Mouse (Mus musculus) forebrain, embryonic 14.5 days (tissue): ENCODE data around the gene Vstm5. TPM values are rescaled to one million over a fixed set of nuclear protein-coding genes. Genes with fewer than 3 reads are reported as not detected.
"Not testable (repeated sequence)": the region's sequence is repeated elsewhere in the genome, so short reads cannot be mapped to it uniquely, and the experiment has no call there.

Experiments
- ATAC-seq: fragments of 200-750 bp; cut with Nextera tagmentation; 2 replicates; pipeline ENCODE4 v1.8.0; 2017; ENCODE audit warnings: mild to moderate bottlenecking, moderate library complexity
- DNase-seq: peaks from one replicate; pipeline ENCODE4 v3.0.0-alpha.2; 2015; ENCODE audit warnings: low spot score
- H3K27ac ChIP-seq: fragments of 300-500 bp; sonication (generic); 2 replicates; pipeline ENCODE4 v1.5.1; 2014; ENCODE audit warnings: low read depth, mild to moderate bottlenecking, control low read depth, low read length, moderate library complexity
- H3K27me3 ChIP-seq: fragments of 300-500 bp; sonication (generic); replicated peaks from 2 replicates; pipeline ENCODE4 v1.6.1; 2014; ENCODE audit warnings: low read length, control low read depth, mixed read lengths; ENCODE audit not compliant: control insufficient read depth, insufficient read depth
- H3K36me3 ChIP-seq: fragments of 300-500 bp; sonication (generic); 2 replicates; pipeline ENCODE4 v1.6.1; 2014; ENCODE audit warnings: low read length, control low read depth; ENCODE audit not compliant: control insufficient read depth, insufficient read depth
- H3K4me1 ChIP-seq: fragments of 300-500 bp; sonication (generic); 2 replicates; pipeline ENCODE4 v1.6.1; 2014; ENCODE audit warnings: antibody characterized with exemption, low read length, control low read depth; ENCODE audit not compliant: control insufficient read depth, insufficient read depth
- H3K4me2 ChIP-seq: fragments of 300-500 bp; sonication (generic); 2 replicates; pipeline ENCODE4 v1.6.1; 2014; ENCODE audit warnings: mild to moderate bottlenecking, control low read depth, low read length
- H3K4me3 ChIP-seq: fragments of 300-500 bp; sonication (generic); 2 replicates; pipeline ENCODE4 v1.5.1; 2014; ENCODE audit warnings: low read depth, low read length, control low read depth
- H3K9ac ChIP-seq: fragments of 300-500 bp; sonication (generic); 2 replicates; pipeline ENCODE4 v1.6.1; 2014; ENCODE audit warnings: mild to moderate bottlenecking, low read length, control low read depth, moderate library complexity
- H3K9me3 ChIP-seq: fragments of 300-500 bp; sonication (generic); replicated peaks from 2 replicates; pipeline ENCODE4 v1.6.1; 2016; ENCODE audit warnings: low read length, control low read depth, mixed read lengths; ENCODE audit not compliant: control insufficient read depth
- WGBS: fragments of 180-500 bp; shearing (Covaris S2); extraction: QIAGEN DNeasy Blood & Tissue Kit; methylation state at CpG from one replicate; pipeline ENCODE4 v1.1.7; 2014; 5-methylcytosine and 5-hydroxymethylcytosine counted together
- polyA plus RNA-seq: library from polyadenylated mRNA; unstranded; fragments of >200 nt; fragmentation: Nextera tagmentation; extraction: Ambion mirVana; gene quantifications from 2 replicates; pipeline ENCODE4 v1.2.1, GENCODE M21; 2014

Vstm5 gene
- polyA plus RNA-seq, 1 experiment from 2014 or later = 7.3 TPM

- ATAC-seq (no peak), DNase-seq (no peak)
- H3K9ac ChIP-seq = no peak overlapping the region
- H3K36me3 ChIP-seq = no peaks in the 10 kb centered on the region
- no peak overlapping the region for H3K4me2 ChIP-seq
- no peaks in the 10 kb centered on the region for H3K27me3 ChIP-seq
- WGBS = 85% methylated on average over 5 of the region's 5 CpGs
- no peak overlapping the region for H3K27ac ChIP-seq
- no peaks in the 10 kb centered on the region for H3K4me1 ChIP-seq
- no peaks in the 10 kb centered on the region for H3K9me3 ChIP-seq
- H3K4me3 ChIP-seq = no peak overlapping the region
Measured at GRCm38 (mm10) chr9:15300056-15300455, 61.2 kb downstream of the Vstm5 start.

DNA sequence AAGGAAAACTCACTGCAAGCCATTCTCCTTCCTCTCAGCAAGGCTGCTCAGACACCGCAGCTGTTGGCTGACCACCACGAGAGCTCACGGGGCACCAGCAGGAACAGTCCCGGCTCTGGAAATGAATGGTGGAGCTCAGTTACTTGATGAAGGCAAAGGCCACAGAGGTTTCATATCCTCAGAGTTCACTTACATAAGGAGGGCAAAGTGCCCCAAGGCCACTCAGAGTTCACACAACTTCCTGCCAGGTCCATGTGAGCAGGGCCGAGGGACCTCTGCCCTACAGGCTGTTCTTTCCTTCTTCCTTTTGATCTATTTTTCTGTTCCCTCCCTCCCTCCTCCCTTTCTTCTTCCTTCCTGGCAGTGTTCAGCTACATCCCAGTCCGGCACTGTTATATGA is 62.6 kb downstream of the Vstm5 start:
- Histone ChIP-seq H3K9ac (no peak overlapping the region), H3K4me2 (no peak overlapping the region), H3K36me3 (no peaks in the 10 kb centered on the region), H3K27ac (peak overlapping the region; percentile 27; the same call in 1 of the 2 replicates), H3K27me3 (no peaks in the 10 kb centered on the region), H3K4me3 (no peak overlapping the region), H3K9me3 (no peaks in the 10 kb centered on the region), H3K4me1 (peaks cover 3% of the 10 kb centered on the region; the same call in 1 of the 2 replicates)
- no peak for DNase-seq
- no peak for ATAC-seq
- WGBS = 61% methylated on average over 6 of the region's 6 CpGs

DNA sequence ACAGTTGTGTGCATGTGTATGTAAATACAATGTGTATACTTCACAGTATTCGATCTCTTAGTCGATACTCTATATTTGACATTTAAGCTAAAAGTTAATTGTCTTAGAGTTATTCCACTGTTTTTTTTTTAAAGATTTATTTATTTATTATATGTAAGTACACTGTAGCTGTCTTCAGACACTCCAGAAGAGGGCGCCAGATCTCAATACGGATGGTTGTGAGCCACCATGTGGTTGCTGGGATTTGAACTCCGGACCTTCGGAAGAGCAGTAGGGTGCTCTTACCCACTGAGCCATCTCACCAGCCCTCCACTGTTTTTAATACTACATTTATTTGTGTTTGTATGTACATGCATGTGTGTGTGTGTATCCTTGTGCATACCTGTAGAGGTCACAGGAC is 63.2 kb downstream of the Vstm5 start:
- DNase-seq, H3K27me3 ChIP-seq, H3K9ac ChIP-seq, H3K4me1 ChIP-seq, H3K4me2 ChIP-seq, H3K27ac ChIP-seq, ATAC-seq, H3K4me3 ChIP-seq, H3K36me3 ChIP-seq, H3K9me3 ChIP-seq: not testable (repeated sequence)
- 80% methylated on average over 6 of the region's 6 CpGs for WGBS

DNA sequence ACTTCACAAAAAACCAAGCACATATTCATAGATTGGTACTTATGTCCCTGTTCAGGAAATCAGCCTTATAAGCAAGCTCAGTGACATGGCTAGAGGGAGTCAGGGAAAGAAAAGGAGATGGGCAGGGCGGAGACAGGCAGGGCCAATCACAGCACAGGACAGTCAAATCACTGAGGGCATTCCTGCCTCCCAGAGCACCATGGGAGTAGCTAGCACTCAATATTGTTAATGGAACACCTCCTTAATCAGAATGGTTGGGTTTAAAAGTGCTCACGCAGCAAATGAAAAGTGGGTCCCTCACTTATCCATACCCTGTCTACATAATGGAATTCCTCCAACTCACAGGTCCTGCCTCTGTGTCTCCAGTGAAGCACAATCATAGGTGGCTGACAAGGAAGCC is 64.0 kb downstream of the Vstm5 start:
- peaks cover 10% of the 10 kb centered on the region; the same call in 1 of the 2 replicates for H3K4me1 ChIP-seq
- H3K36me3 ChIP-seq = no peaks in the 10 kb centered on the region
- H3K4me2 ChIP-seq = no peak overlapping the region
- no peak overlapping the region for H3K9ac ChIP-seq
- H3K27ac ChIP-seq = no peak overlapping the region
- WGBS = 74% methylated on average over 2 of the region's 2 CpGs
- no peaks in the 10 kb centered on the region for H3K9me3 ChIP-seq
- DNase-seq = no peak
- H3K4me3 ChIP-seq = no peak overlapping the region
- no peaks in the 10 kb centered on the region for H3K27me3 ChIP-seq
- no peak for ATAC-seq

GRCm38 (mm10) chr9:15305503-15306397 is 66.9 kb downstream of the Vstm5 start, which contains the start of gene Taf1d:
Gene Taf1d (plus strand): TSS chr9:15306214.
- no peaks in the 10 kb centered on the region for H3K9me3 ChIP-seq
- H3K4me3 ChIP-seq = peak within 1 kb of the TSS; percentile 87
- H3K4me1 ChIP-seq = peaks cover 17% of the 10 kb centered on the region
- H3K27me3 ChIP-seq = no peaks in the 10 kb centered on the region
- peak; percentile 96 for DNase-seq
- peak within 1 kb of the TSS; percentile 85 for H3K27ac ChIP-seq
- peak within 1 kb of the TSS; percentile 94 for H3K9ac ChIP-seq
- ATAC-seq = peak; percentile 98
- WGBS = 13% methylated on average over 45 of the region's 45 CpGs
- H3K36me3 ChIP-seq = peaks cover 25% of the 10 kb centered on the region
- peak within 1 kb of the TSS; percentile 92 for H3K4me2 ChIP-seq

GRCm38 (mm10) chr9:15306398-15307119 is 67.7 kb downstream of the Vstm5 start, which contains the start of gene 4931406C07Rik:
Gene 4931406C07Rik (minus strand): TSS chr9:15306448.
- peak within 1 kb of the TSS; percentile 92 for H3K4me2 ChIP-seq
- ATAC-seq (peak; percentile 88), DNase-seq (peak; percentile 55)
- H3K36me3 ChIP-seq = peaks cover 30% of the 10 kb centered on the region
- no peaks in the 10 kb centered on the region for H3K27me3 ChIP-seq
- H3K4me3 ChIP-seq = peak within 1 kb of the TSS; percentile 87
- no peaks in the 10 kb centered on the region for H3K9me3 ChIP-seq
- H3K4me1 ChIP-seq = peaks cover 17% of the 10 kb centered on the region
- peak within 1 kb of the TSS; percentile 94 for H3K9ac ChIP-seq
- under 1% methylated on average over 35 of the region's 35 CpGs for WGBS
- H3K27ac ChIP-seq = peak within 1 kb of the TSS; percentile 85

GRCm38 (mm10) chr9:15307257-15307656 is 68.4 kb downstream of the Vstm5 start:
- Histone ChIP-seq H3K4me2 (peak overlapping the region; percentile 92), H3K4me1 (peaks cover 17% of the 10 kb centered on the region), H3K9me3 (no peaks in the 10 kb centered on the region), H3K27ac (no peak overlapping the region), H3K9ac (peak overlapping the region; percentile 94), H3K4me3 (peak overlapping the region; percentile 87), H3K27me3 (no peaks in the 10 kb centered on the region), H3K36me3 (peaks cover 37% of the 10 kb centered on the region)
- 7% methylated on average over 6 of the region's 6 CpGs for WGBS
- ATAC-seq (no peak), DNase-seq (no peak)

- WGBS = 53% methylated on average over 2 of the region's 2 CpGs
Measured at GRCm38 (mm10) chr9:15308254-15308653, 69.4 kb downstream of the Vstm5 start.

More at GRCm38 (mm10) chr9:15308254-15308653, 69.4 kb downstream of the Vstm5 start:
- Histone ChIP-seq H3K4me1 (peaks cover 17% of the 10 kb centered on the region), H3K27me3 (no peaks in the 10 kb centered on the region), H3K4me3 (no peak overlapping the region), H3K9me3 (no peaks in the 10 kb centered on the region), H3K27ac (no peak overlapping the region), H3K36me3 (peaks cover 44% of the 10 kb centered on the region), H3K9ac (no peak overlapping the region), H3K4me2 (no peak overlapping the region; the same call in 1 of the 2 replicates)
- DNase-seq = no peak
- no peak for ATAC-seq
